Mouse (Mus musculus) embryo, embryonic 11.5 days (tissue): ENCODE measurements at regions not wholly inside any gene's neighbourhood (a gene's known extent, or its start where the extent isn't known, plus 50 kb on each side); places are given as distances from the start of the nearest gene placed in this dataset.
A peak's percentile ranks its signal among the peaks of the same experiment; 100 is the strongest.

Source experiments
- DNase-seq: peaks from one replicate; pipeline ENCODE4 v3.0.0-alpha.2; 2012; ENCODE audit warnings: low read depth, low spot score

- DNase-seq: no peak
Measured at GRCm38 (mm10) chr12:71429561-71430200, 120.0 kb downstream of the Dact1 start.

DNA sequence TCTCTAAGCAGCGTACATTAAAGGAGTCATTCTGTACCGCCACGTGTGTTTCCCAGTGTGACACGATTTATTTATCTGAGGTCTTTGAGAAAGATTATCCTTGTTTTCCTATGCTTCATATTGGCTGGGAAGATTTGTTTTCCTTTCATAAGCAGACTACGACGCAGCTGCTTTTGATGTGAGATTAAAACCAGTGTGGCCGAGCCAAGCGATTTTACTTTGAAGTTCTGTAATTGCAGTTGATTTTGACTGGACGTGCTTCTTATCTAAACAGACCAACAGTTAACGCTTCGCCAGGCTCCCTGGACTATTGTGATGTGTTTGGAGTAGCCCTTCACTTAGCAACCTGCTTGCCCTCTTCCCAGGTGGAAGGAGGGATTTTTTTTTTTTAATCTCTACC lies 120.6 kb downstream of the Dact1 start:
- DNase-seq: no peak

DNA sequence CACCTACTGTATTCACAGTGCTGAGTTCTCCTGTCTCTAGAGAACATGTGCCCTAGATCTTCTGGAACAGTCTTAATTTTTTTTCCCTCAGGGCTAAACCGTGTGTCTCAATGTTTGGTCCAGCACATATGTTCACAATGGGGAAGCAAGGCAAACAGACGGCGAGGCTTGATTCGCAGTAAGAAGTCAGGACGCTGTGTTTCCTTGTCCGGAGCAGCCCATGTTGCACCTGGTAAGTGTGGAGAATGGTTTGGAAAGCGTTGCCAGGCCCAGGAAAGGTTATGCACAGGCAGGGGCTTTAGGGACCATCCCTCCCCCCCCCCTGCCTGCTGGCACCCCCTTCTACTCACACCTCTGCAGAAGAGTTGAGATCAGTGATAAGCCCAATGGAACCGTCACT lies 121.4 kb downstream of the Dact1 start:
- DNase-seq: no peak

GRCm38 (mm10) chr12:71433549-71434200 lies 124.0 kb downstream of the Dact1 start:
- DNase-seq: peak; percentile 46

GRCm38 (mm10) chr12:71438254-71438653 lies 128.6 kb downstream of the Dact1 start:
- no peak for DNase-seq

GRCm38 (mm10) chr12:71440863-71441262 lies 131.2 kb downstream of the Dact1 start:
- no peak for DNase-seq

DNA sequence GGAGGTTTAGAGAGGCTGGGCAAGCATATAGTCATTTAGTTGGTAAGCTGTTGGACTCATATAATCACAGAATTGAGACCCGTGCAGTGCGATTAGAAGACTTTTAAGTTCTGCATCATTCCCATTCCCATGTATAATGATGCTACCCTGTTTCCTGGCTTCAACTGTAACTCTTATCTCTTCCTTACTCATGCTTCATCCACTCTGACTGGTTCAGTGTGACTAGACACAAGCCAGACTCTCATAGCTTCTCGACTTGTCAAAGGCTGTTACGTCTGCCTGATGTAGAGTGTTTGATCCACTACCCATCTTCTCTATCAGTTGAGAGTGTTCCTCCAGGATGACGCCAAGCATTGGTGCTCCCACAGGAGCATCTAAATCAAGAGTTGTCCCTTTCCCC lies 131.6 kb downstream of the Dact1 start:
- DNase-seq: no peak

GRCm38 (mm10) chr12:71446177-71446891 lies 136.7 kb downstream of the Dact1 start:
- DNase-seq: no peak

DNA sequence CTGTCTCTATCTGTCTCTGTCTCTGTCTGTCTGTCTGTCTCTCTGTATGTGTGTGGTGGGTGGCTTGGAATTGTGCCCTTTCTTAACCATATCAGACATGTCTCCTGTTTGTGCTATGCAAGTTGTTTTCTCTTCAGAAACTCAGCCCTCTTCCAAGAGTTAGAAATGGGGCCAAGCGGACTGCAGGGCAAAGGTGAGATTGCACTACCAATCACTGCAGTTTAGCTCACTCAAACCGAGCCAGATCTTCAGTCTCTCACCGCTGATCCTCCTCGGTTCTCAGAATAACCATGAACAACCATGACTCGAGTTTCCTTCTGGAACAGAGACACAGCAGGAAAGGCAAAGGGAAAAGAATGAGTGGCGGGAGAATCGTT lies 137.2 kb downstream of the Dact1 start:
- DNase-seq: no peak

DNA sequence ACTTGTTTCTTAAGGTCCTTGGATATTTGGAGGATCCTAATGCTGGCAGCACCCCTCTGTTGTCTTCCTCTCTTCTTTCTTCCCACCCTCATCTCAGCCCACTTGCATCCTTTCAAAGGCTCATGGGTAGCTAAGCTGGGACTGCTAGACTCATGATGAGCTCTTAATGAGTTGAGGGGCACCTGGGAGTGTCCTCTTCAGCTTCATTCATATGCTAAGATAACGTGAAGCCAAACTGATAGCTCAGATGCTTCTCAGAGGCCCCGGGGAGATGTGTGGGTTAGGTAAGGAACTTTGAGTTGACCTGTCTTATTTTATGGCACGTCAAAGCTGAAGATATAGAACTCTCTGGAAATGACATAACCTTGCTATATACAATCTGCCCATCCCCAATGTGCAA lies 139.3 kb downstream of the Dact1 start:
- DNase-seq: no peak

GRCm38 (mm10) chr12:71450128-71450527 lies 140.4 kb downstream of the Dact1 start:
- DNase-seq: no peak

DNA sequence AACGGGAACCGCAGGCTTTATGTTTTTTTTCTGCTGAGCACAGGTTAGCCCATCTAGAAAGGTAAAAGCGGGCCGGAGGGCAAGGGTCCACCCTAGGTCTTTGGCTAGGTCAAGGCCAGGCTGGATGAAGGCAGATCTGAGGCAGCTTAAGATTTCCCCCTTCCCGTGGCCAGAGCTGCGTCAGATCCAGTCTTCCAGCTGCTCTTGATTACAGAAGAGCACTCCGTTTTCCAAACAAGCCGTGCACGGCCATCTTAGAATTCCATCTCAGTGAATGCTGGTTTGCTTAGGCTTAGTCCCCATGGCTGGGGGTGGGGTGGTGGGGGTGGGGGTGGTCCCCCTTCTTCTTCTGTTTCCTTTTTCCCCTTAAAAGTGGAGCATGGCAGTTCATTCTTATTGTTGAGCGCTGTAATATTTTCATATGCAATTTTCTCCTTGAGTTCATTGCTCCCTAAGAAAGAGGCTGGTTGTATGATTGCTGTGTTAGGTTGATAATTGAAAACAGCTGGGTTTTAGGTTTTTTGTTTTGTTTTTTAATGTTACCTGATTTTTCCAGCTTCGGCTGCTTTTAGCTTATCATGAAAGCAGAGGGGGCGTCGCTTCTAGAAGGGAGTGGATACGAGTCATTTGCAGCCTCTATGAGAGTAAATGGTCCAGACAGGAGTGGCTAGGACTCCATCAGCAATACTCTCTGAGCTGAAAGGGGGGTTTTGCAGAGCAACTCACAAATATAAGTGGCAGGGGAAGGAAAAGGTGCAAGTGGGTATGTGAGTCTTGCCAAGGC lies 141.2 kb downstream of the Dact1 start:
- DNase-seq: no peak

DNA sequence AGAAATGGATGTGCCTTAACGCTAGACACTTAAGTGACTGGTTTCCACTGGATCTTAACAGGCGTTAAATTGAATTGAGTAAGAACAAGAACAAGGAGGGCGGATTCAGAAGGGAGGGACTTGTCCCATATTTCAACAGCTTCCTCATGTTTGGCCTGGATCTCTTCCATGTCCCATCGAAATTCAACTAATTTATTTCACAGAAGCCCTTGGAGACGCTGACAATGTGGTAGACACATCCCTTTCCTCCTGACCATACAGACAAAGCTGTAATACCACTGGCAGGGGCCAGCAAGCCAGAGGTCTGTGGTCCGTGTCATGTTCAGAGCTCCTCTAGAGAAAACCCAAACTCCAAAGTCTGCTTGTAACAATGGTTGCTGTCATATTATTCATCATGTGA lies 147.2 kb downstream of the Dact1 start:
- DNase-seq: no peak

DNA sequence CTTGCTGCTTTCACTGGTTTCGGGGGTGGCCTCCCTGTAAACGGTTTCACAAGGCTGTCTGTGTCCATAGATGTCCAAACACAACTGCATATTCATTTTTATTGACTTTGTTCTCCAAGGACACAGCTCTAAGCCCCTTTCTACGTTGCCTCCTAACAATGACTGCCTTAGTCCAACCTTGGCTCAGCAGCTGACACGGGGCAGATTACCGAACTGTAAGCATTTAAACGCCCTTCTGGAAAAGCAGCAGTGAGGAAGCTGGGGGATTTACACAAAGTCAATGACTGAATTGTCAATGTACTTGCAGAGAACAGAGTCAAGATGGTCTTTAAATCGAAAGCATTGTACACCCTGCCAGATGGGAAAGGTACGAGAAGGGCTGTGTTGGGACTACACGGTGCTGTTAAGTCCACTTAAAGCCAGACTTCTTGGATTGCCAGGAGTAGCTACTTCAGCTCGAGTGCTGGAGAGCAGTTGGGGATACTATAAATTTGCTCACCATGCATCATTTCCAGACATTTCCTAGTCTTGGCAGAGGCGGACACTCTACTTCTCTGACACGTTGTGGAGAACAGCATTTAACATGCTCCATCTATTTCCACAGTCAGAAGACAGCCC lies 149.0 kb downstream of the Dact1 start:
- DNase-seq: no peak

DNA sequence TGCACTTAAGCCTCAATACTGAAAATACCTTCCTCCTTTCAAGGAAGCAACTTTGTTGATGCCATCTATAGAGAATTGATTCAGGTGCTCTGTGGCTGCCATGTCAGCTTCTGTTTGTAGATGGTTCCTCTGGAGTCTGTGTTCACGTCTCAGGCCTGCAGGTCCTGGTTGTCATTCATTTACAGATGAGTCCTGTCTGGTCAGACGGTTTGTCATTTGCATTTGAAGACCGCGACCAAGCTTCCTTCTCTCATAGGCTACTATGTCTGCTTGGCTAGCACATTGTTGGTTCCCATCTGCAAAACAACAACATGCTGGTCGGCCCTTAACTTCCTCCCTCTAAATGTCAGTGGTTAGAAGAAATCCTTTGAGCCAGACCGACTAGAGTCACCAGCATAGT lies 151.0 kb downstream of the Dact1 start:
- DNase-seq: no peak

- DNase-seq: no peak
Measured at GRCm38 (mm10) chr12:71467820-71468219, 158.1 kb downstream of the Dact1 start.

GRCm38 (mm10) chr12:71468324-71468723 lies 158.6 kb downstream of the Dact1 start:
- DNase-seq: no peak

GRCm38 (mm10) chr12:71470983-71471715 lies 161.5 kb downstream of the Dact1 start:
- no peak for DNase-seq

- DNase-seq: no peak
Measured at GRCm38 (mm10) chr12:71471720-71472119, 162.0 kb downstream of the Dact1 start.

- no peak for DNase-seq
Measured at GRCm38 (mm10) chr12:71476238-71476637, 166.6 kb downstream of the Dact1 start.

- DNase-seq: no peak
Measured at GRCm38 (mm10) chr12:71477691-71478090, 168.0 kb downstream of the Dact1 start.
